Mouse (Mus musculus): ENCODE results near the gene Abhd14a.
A peak's percentile ranks its signal among the peaks of the same experiment; 100 is the strongest.

- TF ChIP-seq CTCF (IDR thresholded peaks at IDR 0.05) (peak; percentile 9; the same call in 1 of the 2 replicates), EP300 (IDR thresholded peaks at IDR 0.05) (no peak)
Observed at GRCm38 (mm10) chr9:106471892-106472291, 24.4 kb upstream of the Abhd14a start.

All from lung, postnatal 0 days (tissue).